Mouse (Mus musculus) ES-E14 (cell line): Measurements from ENCODE around the gene Sele.

ENCODE experiments used
- HCFC1 ChIP-seq: IDR thresholded peaks from 2 replicates; pipeline ENCODE4 v1.6.1; 2012; ENCODE audit warnings: low read length, inconsistent platforms, borderline replicate concordance; ENCODE audit not compliant: insufficient read depth
- MAFK ChIP-seq: IDR thresholded peaks from 2 replicates; pipeline ENCODE4 v1.6.1; 2014; ENCODE audit warnings: mild to moderate bottlenecking, low read depth, low read length, inconsistent platforms; ENCODE audit not compliant: insufficient read depth
- ZC3H11A ChIP-seq: IDR thresholded peaks from 2 replicates; pipeline ENCODE4 v1.6.1; 2012; ENCODE audit warnings: low read depth, mild to moderate bottlenecking, inconsistent platforms, low read length, borderline replicate concordance

GRCm38 (mm10) chr1:164073091-164073490, 25.1 kb downstream of the Sele start:
- TF ChIP-seq HCFC1, result no peak
- no peak for TF ChIP-seq MAFK
- no peak for TF ChIP-seq ZC3H11A
